Mouse (Mus musculus) brain, embryonic 18.5 days (tissue): ENCODE measurements around the gene Olfr829.
"Not testable (repeated sequence)": the region's sequence is repeated elsewhere in the genome, so short reads cannot be mapped to it uniquely, and the experiment has no call there.

ENCODE experiments used
- DNase-seq: peaks from one replicate; pipeline ENCODE4 v3.0.0-alpha.2; 2012; ENCODE audit warnings: low read depth, low spot score

Gene Olfr829

DNA sequence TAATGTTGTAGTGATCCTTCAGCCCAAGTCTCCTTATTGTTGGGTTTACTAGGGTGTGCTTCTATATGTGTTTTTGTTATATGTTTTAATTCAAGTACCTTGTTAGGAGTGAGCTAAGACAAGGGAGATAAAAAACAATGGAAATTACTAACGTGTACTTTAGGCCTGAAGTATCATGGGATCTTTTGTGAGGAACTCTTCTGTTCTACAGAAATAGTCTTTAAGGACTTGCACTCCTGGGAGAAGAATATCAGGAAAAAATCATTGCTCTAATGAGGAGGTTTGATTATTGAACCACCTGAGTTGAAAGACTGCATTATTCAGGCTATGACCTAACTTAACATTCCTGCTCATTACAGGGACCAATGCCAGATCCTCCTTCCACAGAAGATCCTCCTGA is at the start of gene Olfr829:
Olfr829 (plus strand) TSS at position 301 of the 400 bp plus-strand sequence.
- DNase-seq, result no peak

DNA sequence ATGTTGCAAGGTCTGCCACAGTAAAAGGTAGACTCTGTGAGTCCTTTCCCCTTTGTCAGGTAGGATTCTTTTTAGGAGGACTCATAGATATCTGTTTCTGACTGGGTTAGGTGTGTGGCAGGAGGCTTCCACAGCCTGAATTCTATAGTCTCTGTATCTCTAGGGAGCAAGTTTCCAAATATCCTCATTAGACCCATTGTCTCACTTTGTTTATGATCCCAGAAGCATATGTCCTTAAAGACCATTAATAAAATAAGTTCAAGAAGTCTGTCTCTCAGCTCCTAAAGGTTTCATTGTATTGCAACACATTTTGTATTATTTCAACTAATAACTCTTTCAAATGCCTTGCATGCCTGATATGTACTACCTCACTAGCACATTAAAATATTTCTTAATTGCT is 35.3 kb upstream of the Olfr829 start, which contains the start of gene Olfr828:
Olfr828 (minus strand) TSS at position 101 of the 400 bp plus-strand sequence.
- DNase-seq, result no peak

DNA sequence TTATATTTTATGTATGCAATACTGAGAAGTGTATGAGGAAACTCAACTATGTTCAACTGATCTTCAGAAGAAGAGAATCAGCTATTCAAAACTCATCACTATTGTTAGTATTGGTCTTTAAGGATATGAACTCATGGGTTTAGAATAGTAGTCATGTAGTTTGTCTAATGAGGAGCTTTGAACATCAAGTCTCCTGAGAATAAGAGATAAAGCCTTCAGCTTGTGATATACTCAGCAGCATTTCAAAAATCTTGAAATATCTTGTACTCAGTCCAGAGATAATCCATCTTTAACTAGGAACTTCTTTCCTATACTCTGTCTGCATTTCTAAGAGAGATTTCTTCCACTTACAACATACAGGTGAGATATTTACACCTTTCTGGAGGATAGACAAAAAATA is 19.7 kb downstream of the Olfr829 start, which contains the start of gene Olfr830:
Olfr830 (plus strand) TSS at position 301 of the 400 bp plus-strand sequence.
- no peak for DNase-seq

DNA sequence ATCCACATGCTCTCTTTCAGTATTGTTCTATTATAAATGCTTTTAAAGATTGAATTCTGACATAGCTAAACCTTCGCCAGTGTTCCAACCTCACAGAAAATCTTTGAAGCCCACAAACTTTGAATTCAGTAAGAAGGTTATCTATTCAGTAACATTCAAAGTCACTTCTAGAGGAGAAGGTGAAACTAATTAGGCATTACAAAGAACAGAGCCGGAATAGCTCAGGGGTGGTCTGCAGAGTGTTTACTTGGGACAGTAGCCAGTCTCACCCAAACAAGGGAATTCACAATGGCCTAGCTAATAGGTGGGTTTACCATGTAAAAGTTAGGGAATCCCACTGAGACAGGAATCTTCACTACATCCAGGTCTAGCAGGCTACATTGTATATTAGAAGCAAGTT is 53.0 kb downstream of the Olfr829 start:
- not testable (repeated sequence) for DNase-seq
